Comparison of ENCODE assay signal across 21 mouse cellular contexts in the genomic region with DNA sequence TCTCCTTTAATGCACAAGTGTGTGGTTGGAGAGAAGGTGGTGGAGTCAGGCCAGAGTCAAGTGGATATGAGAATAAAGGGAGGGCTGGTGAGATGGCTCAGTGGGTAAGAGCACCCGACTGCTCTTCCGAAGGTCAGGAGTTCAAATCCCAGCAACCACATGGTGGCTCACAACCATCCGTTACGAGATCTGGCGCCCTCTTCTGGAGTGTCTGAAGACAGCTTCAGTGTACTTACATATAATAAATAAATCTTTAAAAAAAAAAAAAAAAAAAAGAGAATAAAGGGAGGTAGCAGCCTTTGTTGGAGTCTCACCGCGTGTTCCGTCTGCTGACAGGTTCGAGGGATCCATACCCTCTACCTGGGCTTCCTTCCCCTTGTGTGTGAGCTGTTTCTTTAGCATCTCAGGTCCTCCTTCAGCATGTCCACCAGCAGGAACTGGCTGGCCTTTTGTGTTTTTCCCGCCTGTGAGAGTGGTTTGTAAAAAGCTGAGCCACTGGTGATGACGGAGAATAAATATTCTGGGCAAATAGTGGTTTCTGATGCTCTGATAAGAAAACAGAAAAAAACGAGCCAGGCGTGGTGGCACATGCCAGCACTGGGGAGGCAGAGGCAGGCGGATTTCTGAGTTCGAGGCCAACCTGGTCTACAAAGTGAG. TPM values are rescaled to one million over a fixed set of nuclear protein-coding genes. Genes with fewer than 3 reads are reported as not detected.
DNase-seq lines count a peak whose midpoint lies in the region; ATAC-seq and TF ChIP-seq lines count a peak whose summit lies in the region.
"Not testable (repeated sequence)": the region's sequence is repeated elsewhere in the genome, so short reads cannot be mapped to it uniquely, and the experiment has no call there.
"Had no signal": no experiment of that assay in that cellular context is flagged by ENCODE, and none has a peak within 500 bp of the region (broad histone marks: within the 10 kb centered on the region; RNA-seq: fewer than 3 reads in every experiment).

No protein-coding gene starts in this region.

- H3K36me3 ChIP-seq in MEL (ENCODE audit: control insufficient read depth in 1 of 2, insufficient read depth in 2 of 2, low read length in 2 of 2) = peaks cover 0 to 10% of the 10 kb centered on the region in 2 experiments; a peak in 3 of 4 replicates
- H3K36me3 ChIP-seq in hindbrain, postnatal 0 days (ENCODE audit: insufficient read depth, low read length) = peaks cover 30% of the 10 kb centered on the region
- peaks cover 31% of the 10 kb centered on the region for H3K36me3 ChIP-seq in liver, postnatal 0 days (replicated peaks; ENCODE audit: insufficient read depth, low read length)
- peaks cover 34% of the 10 kb centered on the region for H3K36me3 ChIP-seq in midbrain, postnatal 0 days (ENCODE audit: insufficient read depth, low read length)

- not testable (repeated sequence) for TF ChIP-seq EP300 in MEL (IDR thresholded peaks at IDR 0.05; ENCODE audit: low read depth in 1 of 2, low read length in 2 of 2); liver, postnatal 0 days (IDR thresholded peaks at IDR 0.05; ENCODE audit: low read depth)

- not testable (repeated sequence) for TF ChIP-seq RAD21 in MEL (IDR thresholded peaks at IDR 0.05; ENCODE audit: low read depth, low read length)

- TF ChIP-seq CTCF in MEL (IDR thresholded peaks at IDR 0.05 in 2 of 3, conservative IDR thresholded peaks at IDR 0.05 in 1 of 3; ENCODE audit: control insufficient read depth in 1 of 3, insufficient read depth in 1 of 3, low read depth in 2 of 3, low read length in 3 of 3, poor library complexity in 1 of 3, severe bottlenecking in 1 of 3) = peak in 2 of 3 experiments; percentile 21 to 25; a peak in 3 of 6 replicates
- TF ChIP-seq CTCF in gastrocnemius, adult 2 months (IDR thresholded peaks at IDR 0.05) = peak; percentile 41; the same call in 1 of the 2 replicates
- peak; percentile 38; the same call in 1 of the 2 replicates for TF ChIP-seq CTCF in hindbrain, postnatal 0 days (IDR thresholded peaks at IDR 0.05; ENCODE audit: low read depth)
- peak; percentile 68 for TF ChIP-seq CTCF in layer of hippocampus, adult 2 months (conservative IDR thresholded peaks at IDR 0.05)
- TF ChIP-seq CTCF in liver, postnatal 0 days (IDR thresholded peaks at IDR 0.05; ENCODE audit: low read depth) = 0 out of 2 replicates have a peak, but pooled peaks have one; percentile 20
- peak; percentile 39 for TF ChIP-seq CTCF in midbrain, postnatal 0 days (IDR thresholded peaks at IDR 0.05)

- not testable (repeated sequence) for ATAC-seq in hindbrain, postnatal 0 days; liver, postnatal 0 days; midbrain, postnatal 0 days (ENCODE audit: low FRiP score)

- not testable (repeated sequence) for H3K4me3 ChIP-seq in MEL (ENCODE audit: control insufficient read depth in 1 of 2, insufficient read depth in 1 of 2, low read depth in 2 of 2, low read length in 2 of 2); gastrocnemius, adult 2 months; hindbrain, postnatal 0 days (ENCODE audit: low read length); layer of hippocampus, adult 2 months; liver, postnatal 0 days (ENCODE audit: low read depth, low read length); midbrain, postnatal 0 days (ENCODE audit: low read depth, low read length)

- H3K9ac ChIP-seq in MEL (ENCODE audit: control insufficient read depth, low read depth, low read length, poor library complexity, severe bottlenecking); hindbrain, postnatal 0 days (replicated peaks; ENCODE audit: low read length); liver, postnatal 0 days (replicated peaks); midbrain, postnatal 0 days (replicated peaks; ENCODE audit: low read length, poor library complexity, severe bottlenecking): not testable (repeated sequence)

- not testable (repeated sequence) for H3K27ac ChIP-seq in MEL (ENCODE audit: control insufficient read depth, low read depth, low read length); gastrocnemius, adult 2 months; hindbrain, postnatal 0 days; layer of hippocampus, adult 2 months; liver, postnatal 0 days (ENCODE audit: low read depth); midbrain, postnatal 0 days (ENCODE audit: low read depth, low read length)

- intact Hi-C loops in gastrocnemius, adult 2 months (cut with DNase I) = not testable (repeated sequence)

- not testable (repeated sequence) for H3K9me3 ChIP-seq in MEL (replicated peaks; ENCODE audit: insufficient read depth, low read length); hindbrain, postnatal 0 days (ENCODE audit: low read length); liver, postnatal 0 days (ENCODE audit: low read length); midbrain, postnatal 0 days (ENCODE audit: low read length)

- H3K4me1 ChIP-seq in MEL (ENCODE audit: control insufficient read depth in 1 of 2, insufficient read depth in 2 of 2, low read length in 2 of 2); hindbrain, postnatal 0 days (ENCODE audit: insufficient read depth, low read length); liver, postnatal 0 days (ENCODE audit: insufficient read depth); midbrain, postnatal 0 days (ENCODE audit: insufficient read depth, low read length): not testable (repeated sequence)

- 0 out of 4 replicates have a peak, but pooled peaks of 1 of the 2 experiments have one; percentile 3 for TF ChIP-seq POLR2A in MEL (IDR thresholded peaks at IDR 0.05; ENCODE audit: control insufficient read depth in 1 of 2, insufficient read depth in 1 of 2, low read depth in 1 of 2, low read length in 2 of 2, poor library complexity in 1 of 2)

- not testable (repeated sequence) for H3K4me2 ChIP-seq in hindbrain, postnatal 0 days (ENCODE audit: low read depth, low read length); liver, postnatal 0 days (ENCODE audit: low read depth, low read length); midbrain, postnatal 0 days (ENCODE audit: low read depth, low read length, poor library complexity, severe bottlenecking)

- not testable (repeated sequence) for H3K79me2 ChIP-seq in MEL (ENCODE audit: control insufficient read depth, insufficient read depth, low read length, poor library complexity)

- peak; percentile 10 to 18 for DNase-seq in B cell, adult 2 months
- DNase-seq in MEL (ENCODE audit: low read depth, low spot score); gastrocnemius, adult 2 months; hindbrain, postnatal 0 days (ENCODE audit: low spot score); layer of hippocampus, adult 2 months (ENCODE audit: low spot score in 2 of 2); liver, postnatal 0 days; midbrain, postnatal 0 days (ENCODE audit: low spot score): not testable (repeated sequence)
- peak; percentile 22 for DNase-seq in thymus, postnatal 4 days

- WGBS in hindbrain, postnatal 0 days = 86% methylated on average over 15 of the region's 15 CpGs
- 78% methylated on average over 15 of the region's 15 CpGs for whole genome bisulfite sequencing in liver, postnatal 0 days (ENCODE audit: insufficient replicate concordance)
- WGBS in midbrain, postnatal 0 days = 87% methylated on average over 15 of the region's 15 CpGs

- H3K27me3 ChIP-seq in MEL (ENCODE audit: control insufficient read depth in 1 of 2, insufficient read depth in 2 of 2, low read length in 2 of 2); hindbrain, postnatal 0 days (ENCODE audit: insufficient read depth, low read length); liver, postnatal 0 days (ENCODE audit: insufficient read depth, low read length); midbrain, postnatal 0 days (ENCODE audit: insufficient read depth, low read length): not testable (repeated sequence)

RNA-seq across cellular contexts. Expression of a gene that starts 7.0 kb away (rescaled TPM):
- 19.8 and 21.3 TPM in 2 replicates for total RNA-seq in MEL (2012; rRNA removed)
- polyA plus RNA-seq in MEL (2012; ENCODE audit: insufficient read depth in 1 of 2, insufficient read length in 2 of 2, low read depth in 1 of 2, low replicate concordance in 2 of 2, missing spikeins in 1 of 2) = 10 to 100 TPM in 1 of 2 experiments, not detected in 1; 47.1 TPM
- 10 to 100 TPM; 23.0 to 25.4 TPM for total RNA-seq in gastrocnemius, adult 2 months (2021)
- total RNA-seq in hindbrain, postnatal 0 days (2014; rRNA removed) = 52.1 and 57.5 TPM in 2 replicates
- polyA plus RNA-seq in hindbrain, postnatal 0 days (2015; fragmentation: Nextera tagmentation; extraction: Ambion mirVana) = 11.3 and 13.1 TPM in 2 replicates
- total RNA-seq in layer of hippocampus, adult 2 months (2021) = 10 to 100 TPM; 44.1 to 44.7 TPM
- 4.1 and 4.5 TPM in 2 replicates for polyA plus RNA-seq in liver, postnatal 0 days (2015; fragmentation: Nextera tagmentation; extraction: Ambion mirVana)
- 44.9 and 50.1 TPM in 2 replicates for total RNA-seq in midbrain, postnatal 0 days (2014; rRNA removed)
- polyA plus RNA-seq in midbrain, postnatal 0 days (2015; fragmentation: Nextera tagmentation; extraction: Ambion mirVana) = 13.1 and 13.8 TPM in 2 replicates

RNA-seq across cellular contexts. Expression of a gene that starts 10.7 kb away (rescaled TPM):
- total RNA-seq in MEL (2012; rRNA removed) = 138 and 172 TPM in 2 replicates
- 100 to 1,000 TPM; 128 to 219 TPM for polyA plus RNA-seq in MEL (2012; ENCODE audit: insufficient read depth in 1 of 2, insufficient read length in 2 of 2, low read depth in 1 of 2, low replicate concordance in 2 of 2, missing spikeins in 1 of 2)
- total RNA-seq in gastrocnemius, adult 2 months (2021) = 1 to 10 TPM; 8.1 to 8.3 TPM
- total RNA-seq in hindbrain, postnatal 0 days (2014; rRNA removed) = 17.2 and 31.1 TPM in 2 replicates
- 35.6 and 36.5 TPM in 2 replicates for polyA plus RNA-seq in hindbrain, postnatal 0 days (2015; fragmentation: Nextera tagmentation; extraction: Ambion mirVana)
- total RNA-seq in layer of hippocampus, adult 2 months (2021) = 10 to 100 TPM; 23.2 to 25.2 TPM
- 14.2 and 14.6 TPM in 2 replicates for polyA plus RNA-seq in liver, postnatal 0 days (2015; fragmentation: Nextera tagmentation; extraction: Ambion mirVana)
- 26.7 and 27.4 TPM in 2 replicates for total RNA-seq in midbrain, postnatal 0 days (2014; rRNA removed)
- 32.2 and 36.8 TPM in 2 replicates for polyA plus RNA-seq in midbrain, postnatal 0 days (2015; fragmentation: Nextera tagmentation; extraction: Ambion mirVana)

RNA-seq across cellular contexts. Expression of a gene that starts 41.3 kb away (rescaled TPM):
- total RNA-seq in MEL (2012; rRNA removed) = not detected in 2 replicates
- not detected for polyA plus RNA-seq in MEL (2012; ENCODE audit: insufficient read depth in 1 of 2, insufficient read length in 2 of 2, low read depth in 1 of 2, low replicate concordance in 2 of 2, missing spikeins in 1 of 2)
- not detected for total RNA-seq in gastrocnemius, adult 2 months (2021)
- total RNA-seq in hindbrain, postnatal 0 days (2014; rRNA removed) = not detected in 2 replicates
- polyA plus RNA-seq in hindbrain, postnatal 0 days (2015; fragmentation: Nextera tagmentation; extraction: Ambion mirVana) = 0.16 and 0.24 TPM in 2 replicates
- under 1 TPM in 1 of 2 experiments, not detected in 1; 0.15 TPM for total RNA-seq in layer of hippocampus, adult 2 months (2021)
- polyA plus RNA-seq in liver, postnatal 0 days (2015; fragmentation: Nextera tagmentation; extraction: Ambion mirVana) = not detected in 2 replicates
- total RNA-seq in midbrain, postnatal 0 days (2014; rRNA removed) = 0.99 and 1.4 TPM in 2 replicates
- polyA plus RNA-seq in midbrain, postnatal 0 days (2015; fragmentation: Nextera tagmentation; extraction: Ambion mirVana) = 1.9 and 2.4 TPM in 2 replicates
- total RNA-seq: adrenal gland, adult 18-20 months; adrenal gland, postnatal 10 days; adrenal gland, postnatal 36 days; common myeloid progenitor, adult 5-6 weeks; gastrocnemius, adult 8-10 months; gastrocnemius, postnatal 25 days; heart, adult 8-10 months; heart, postnatal 25 days; hematopoietic stem cell, adult 5-6 weeks had no signal
- polyA plus RNA-seq: cerebellum, adult 2 months; gonadal fat pad, adult 2 months; heart, embryonic 14.5 days; heart, postnatal 0 days had no signal
